Mouse (Mus musculus) liver, adult 2 months (tissue): ENCODE results near the gene A3galt2.

ENCODE experiments used
- CTCF ChIP-seq: fragments of 200-500 bp; IDR thresholded peaks from 2 replicates; pipeline ENCODE4 v1.5.1; 2011; ENCODE audit warnings: low read depth, low read length, control low read depth
- POLR2A ChIP-seq: fragments of 200-500 bp; IDR thresholded peaks from 2 replicates; pipeline ENCODE4 v1.6.1; 2011; ENCODE audit warnings: low read length, control low read depth; ENCODE audit not compliant: insufficient read depth; ENCODE audit errors: extremely low read depth

- TF ChIP-seq POLR2A (no peak), CTCF (no peak)
Measured at GRCm38 (mm10) chr4:128784950-128785631, 29.9 kb downstream of the A3galt2 start.
